Mouse (Mus musculus) C2C12 (cell line): ENCODE results near the gene Cds2.

Source experiments
- CEBPB ChIP-seq: IDR thresholded peaks from one replicate; pipeline ENCODE4 v1.6.1; 2011; ENCODE audit warnings: low read depth, mild to moderate bottlenecking, control low read depth, moderate library complexity
- CTCF ChIP-seq: IDR thresholded peaks from one replicate; pipeline ENCODE4 v1.5.1; 2011; ENCODE audit not compliant: control insufficient read depth, insufficient read depth, insufficient read length
- FOSL1 ChIP-seq: IDR thresholded peaks from one replicate; pipeline ENCODE4 v1.8.0; 2011; ENCODE audit warnings: mild to moderate bottlenecking, low read length; ENCODE audit not compliant: poor library complexity, insufficient read depth, severe bottlenecking
- MAX ChIP-seq: IDR thresholded peaks from one replicate; pipeline ENCODE4 v1.6.1; 2011; ENCODE audit warnings: mild to moderate bottlenecking, control low read depth
- MYOD1 ChIP-seq: IDR thresholded peaks from one replicate; pipeline ENCODE4 v1.6.1; 2011; ENCODE audit warnings: low read depth; ENCODE audit not compliant: control insufficient read depth, insufficient read length
- MYOG ChIP-seq: IDR thresholded peaks from one replicate; pipeline ENCODE4 v1.6.1; 2011; ENCODE audit not compliant: control insufficient read depth, insufficient read length; ENCODE audit errors: extremely low read depth
- USF1 ChIP-seq: IDR thresholded peaks from one replicate; pipeline ENCODE4 v1.6.1; 2011; ENCODE audit warnings: low read depth, mild to moderate bottlenecking, control low read depth, moderate library complexity

DNA sequence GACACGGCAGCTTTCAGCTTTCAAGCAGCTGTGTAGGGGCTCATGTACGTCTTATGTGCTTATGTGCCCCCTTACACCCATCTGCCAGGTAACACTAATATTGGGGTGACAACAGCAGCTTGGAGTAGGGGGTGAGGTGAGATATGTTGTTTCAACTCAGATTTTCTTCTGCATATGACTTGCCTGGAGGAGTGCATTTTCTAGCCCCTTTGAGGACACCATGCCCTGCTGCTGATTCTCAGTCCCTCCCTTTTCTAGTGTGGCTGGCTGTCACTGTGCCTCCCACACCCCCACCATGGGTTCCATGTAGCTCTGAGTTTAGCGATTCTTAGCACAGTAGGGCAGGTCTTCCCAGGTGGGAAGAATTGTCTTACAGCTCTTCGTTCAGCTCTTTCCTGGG, 38.5 kb downstream of the Cds2 start:
- no peak for TF ChIP-seq CTCF
- TF ChIP-seq MYOG: no peak
- TF ChIP-seq MYOD1: no peak
- no peak for TF ChIP-seq CEBPB
- no peak for TF ChIP-seq MAX
- TF ChIP-seq USF1: no peak
- TF ChIP-seq FOSL1: no peak
